Mouse (Mus musculus) lung, postnatal 36 days (tissue): ENCODE measurements around the gene Gm3558.
"Not testable (repeated sequence)": the region's sequence is repeated elsewhere in the genome, so short reads cannot be mapped to it uniquely, and the experiment has no call there.

ENCODE experiments used
- DNase-seq: peaks from one replicate; pipeline ENCODE4 v3.0.0; 2022; ENCODE audit warnings: mixed read lengths

Gene Gm3558

DNA sequence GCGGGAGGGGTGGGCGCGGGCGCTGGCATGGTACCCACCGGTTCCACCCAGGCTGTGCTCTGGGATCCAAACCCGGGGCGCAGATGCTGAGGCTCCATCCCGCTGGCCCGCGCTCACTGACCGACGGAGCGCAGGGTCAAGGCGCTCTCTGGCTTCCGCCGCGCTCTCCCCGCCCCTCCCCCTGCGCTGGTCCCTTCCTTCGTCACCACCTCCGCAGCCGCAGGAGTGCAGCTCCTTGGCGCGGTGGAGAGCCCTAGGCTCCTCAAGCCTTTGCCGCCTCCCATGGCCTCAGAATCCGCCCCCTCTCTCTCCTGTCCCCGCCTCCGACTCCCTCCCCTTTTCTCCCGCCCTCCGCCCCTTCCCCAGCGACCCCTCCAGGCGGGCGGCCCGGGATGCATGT is at the start of gene Gm3558:
Gene Gm3558, minus strand, starts transcription at position 185 of the 400 bp plus-strand sequence.
- DNase-seq, result not testable (repeated sequence)

- not testable (repeated sequence) for DNase-seq
Measured at GRCm38 (mm10) chr14:7595492-7595891, 27.1 kb upstream of the Gm3558 start, which contains the start of gene Gm10338. Gm10338 (minus strand) TSS chr14:7595592.

DNA sequence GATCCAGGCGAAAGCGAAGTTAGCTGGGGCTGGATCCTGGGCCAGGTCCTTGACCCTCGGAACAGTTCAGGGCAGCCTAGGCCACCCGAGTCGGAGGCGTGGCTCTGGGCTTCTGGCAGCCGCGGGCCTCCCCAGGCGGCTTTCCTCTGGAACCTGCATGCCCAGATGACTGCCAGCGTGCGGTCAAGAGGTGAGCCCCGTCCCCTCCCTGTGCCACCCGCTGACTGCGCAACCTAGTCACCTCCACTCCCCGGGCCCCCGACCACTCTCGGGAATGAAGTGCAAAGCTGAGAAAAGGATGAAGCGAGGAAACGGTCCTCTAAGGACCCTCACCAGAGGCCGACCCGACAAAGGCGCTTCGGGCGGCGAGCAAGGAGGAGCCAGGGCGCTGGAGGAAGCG is 476 bp downstream of the Gm3558 start:
- not testable (repeated sequence) for DNase-seq

GRCm38 (mm10) chr14:7567266-7567665 is 1.1 kb downstream of the Gm3558 start:
- peak; percentile 5 for DNase-seq
